Mouse (Mus musculus) central nervous system, embryonic 14 days (tissue): ENCODE data around the gene Olfr1141. TPM values are rescaled to one million over a fixed set of nuclear protein-coding genes. Genes with fewer than 3 reads are reported as not detected.

Source experiments
- polyA plus RNA-seq: library from polyadenylated mRNA; depleted of rRNA; stranded (reverse); fragments of >200 nt; gene quantifications from 2 replicates; pipeline ENCODE4 v1.2.3, GENCODE M21; 2012; rRNA removed

The Olfr1141 gene
- not detected in 2 replicates for polyA plus RNA-seq

GRCm38 (mm10) chr2:87753891-87754290 lies at the start of gene Olfr1141:
TSS of gene Olfr1141 (minus strand) at chr2:87753991.

DNA sequence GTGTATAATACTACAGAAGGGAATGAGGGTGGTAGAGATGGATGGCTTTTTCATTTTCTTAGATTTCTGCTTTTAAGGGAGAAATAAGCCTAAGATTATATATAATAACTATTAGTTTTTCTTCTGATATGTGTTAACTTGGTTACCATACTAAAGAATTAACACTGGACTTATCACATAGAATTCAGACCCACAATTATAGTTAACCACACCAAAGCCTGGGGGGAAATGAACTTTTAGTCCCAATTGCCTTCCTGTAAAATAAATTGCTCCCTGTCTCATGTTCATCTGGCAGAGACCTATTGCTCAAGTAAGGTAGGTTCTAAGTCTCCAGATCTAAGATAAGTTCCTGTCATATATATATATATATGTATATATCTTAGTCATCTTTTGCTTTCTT lies 46.5 kb upstream of the Olfr1141 start, which contains the start of gene Olfr1143:
TSS of gene Olfr1143 (plus strand) at position 301 of the 400 bp plus-strand sequence.

GRCm38 (mm10) chr2:87779183-87779582 lies 25.4 kb upstream of the Olfr1141 start, which contains the start of gene Olfr152:
TSS of gene Olfr152 (plus strand) at chr2:87779483.

GRCm38 (mm10) chr2:87743452-87743851 lies 10.3 kb downstream of the Olfr1141 start, which contains the start of gene Olfr1140:
TSS of gene Olfr1140 (plus strand) at chr2:87743752.

GRCm38 (mm10) chr2:87739878-87740277 lies 13.9 kb downstream of the Olfr1141 start, which contains the start of gene Olfr1138:
TSS of gene Olfr1138 (minus strand) at chr2:87739978.

GRCm38 (mm10) chr2:87713079-87713478 lies 40.7 kb downstream of the Olfr1141 start, which contains the start of gene Olfr1137:
TSS of gene Olfr1137 (minus strand) at chr2:87713179.

Other genes starting within 250 kb of the Olfr1141 start
- not detected in 2 replicates for gene Pramel6, start 247.4 kb downstream of the Olfr1141 start, polyA plus RNA-seq
- gene Olfr153, start 222.2 kb downstream of the Olfr1141 start, polyA plus RNA-seq, result not detected in 2 replicates
- gene Olfr1128, start 208.4 kb downstream of the Olfr1141 start, polyA plus RNA-seq, result not detected in 2 replicates
- not detected in 2 replicates for gene Olfr1129, start 180.1 kb downstream of the Olfr1141 start, polyA plus RNA-seq
- not detected in 2 replicates for gene Olfr1130, start 147.8 kb downstream of the Olfr1141 start, polyA plus RNA-seq
- gene Olfr1131, start 126.9 kb downstream of the Olfr1141 start, polyA plus RNA-seq, result not detected in 2 replicates
- gene Olfr1132, start 116.5 kb downstream of the Olfr1141 start, polyA plus RNA-seq, result not detected in 2 replicates
- gene Olfr1133, start 106.6 kb downstream of the Olfr1141 start, polyA plus RNA-seq, result not detected in 2 replicates
- not detected in 2 replicates for gene Olfr1134, start 95.5 kb downstream of the Olfr1141 start, polyA plus RNA-seq
- gene Olfr1135, start 80.3 kb downstream of the Olfr1141 start, polyA plus RNA-seq, result not detected in 2 replicates
- not detected in 2 replicates for gene Olfr1136, start 60.0 kb downstream of the Olfr1141 start, polyA plus RNA-seq
- gene Olfr1137, start 40.8 kb downstream of the Olfr1141 start, polyA plus RNA-seq, result not detected in 2 replicates
- not detected in 2 replicates for gene Olfr1138, start 14.0 kb downstream of the Olfr1141 start, polyA plus RNA-seq
- gene Olfr1140, start 10.2 kb downstream of the Olfr1141 start, polyA plus RNA-seq, result not detected in 2 replicates
- gene Olfr152, start 25.5 kb upstream of the Olfr1141 start, polyA plus RNA-seq, result not detected in 2 replicates
- gene Olfr1143, start 46.6 kb upstream of the Olfr1141 start, polyA plus RNA-seq, result not detected in 2 replicates
- not detected in 2 replicates for gene Olfr1145, start 55.8 kb upstream of the Olfr1141 start, polyA plus RNA-seq
- gene Olfr1148, start 76.5 kb upstream of the Olfr1141 start, polyA plus RNA-seq, result not detected in 2 replicates
- gene Olfr1150-ps1, start 90.0 kb upstream of the Olfr1141 start, polyA plus RNA-seq, result not detected in 2 replicates
- gene Olfr1151, start 101.9 kb upstream of the Olfr1141 start, polyA plus RNA-seq, result not detected in 2 replicates
- gene Olfr1152, start 112.5 kb upstream of the Olfr1141 start, polyA plus RNA-seq, result 0.01 TPM in 2 replicates
- gene Olfr1153, start 141.0 kb upstream of the Olfr1141 start, polyA plus RNA-seq, result not detected in 2 replicates
- not detected in 2 replicates for gene Olfr1154, start 151.2 kb upstream of the Olfr1141 start, polyA plus RNA-seq
- gene Olfr1155, start 191.1 kb upstream of the Olfr1141 start, polyA plus RNA-seq, result not detected in 2 replicates
- gene Olfr1156, start 199.1 kb upstream of the Olfr1141 start, polyA plus RNA-seq, result not detected in 2 replicates
- not detected in 2 replicates for gene Olfr1157, start 214.3 kb upstream of the Olfr1141 start, polyA plus RNA-seq
- gene Olfr74, start 220.7 kb upstream of the Olfr1141 start, polyA plus RNA-seq, result not detected in 2 replicates
- not detected in 2 replicates for gene Olfr1158, start 236.1 kb upstream of the Olfr1141 start, polyA plus RNA-seq